12 mouse cellular contexts compared by ENCODE assay signal in genomic region chr1:44155287-44155686, GRCm38 (mm10). TPM values are rescaled to one million over a fixed set of nuclear protein-coding genes. Genes with fewer than 3 reads are reported as not detected.
A peak's percentile ranks its signal among the peaks of the same experiment; 100 is the strongest.
DNase-seq lines count a peak whose midpoint lies in the region; ATAC-seq and TF ChIP-seq lines count a peak whose summit lies in the region.
"Had no signal": no experiment of that assay in that cellular context is flagged by ENCODE, and none has a peak within 500 bp of the region (broad histone marks: within the 10 kb centered on the region; RNA-seq: fewer than 3 reads in every experiment).

No protein-coding gene starts in this region.

- no peak for ATAC-seq in forebrain, postnatal 0 days
- no peak for ATAC-seq in forebrain, embryonic 12.5 days (ENCODE audit: low FRiP score)
- 0 out of 2 replicates have a peak, but pooled peaks have one; percentile 23 for ATAC-seq in lung, postnatal 0 days

- DNase-seq in forebrain, postnatal 0 days, result no peak
- peak; percentile 38 for DNase-seq in lung, postnatal 0 days (ENCODE audit: low spot score)
- no peak for DNase-seq in lung, adult 2 months
- DNase-seq in T-cell, adult 2 months (ENCODE audit: low spot score), result peak; percentile 14
- DNase-seq in splenic B cell, adult 2 months (ENCODE audit: low read depth, low spot score), result peak; percentile 56
- DNase-seq in Muller cell, postnatal 12 days (ENCODE audit: inconsistent ontology term), result no peak
- no peak for DNase-seq in urinary bladder, postnatal 25 days (ENCODE audit: low spot score)
- DNase-seq: cerebellum, postnatal 36 days; gastrocnemius, postnatal 10 days had no signal

- no peaks in the 10 kb centered on the region for H3K9me3 ChIP-seq in forebrain, postnatal 0 days (ENCODE audit: low read length)
- no peaks in the 10 kb centered on the region for H3K9me3 ChIP-seq in forebrain, embryonic 12.5 days
- H3K9me3 ChIP-seq in lung, postnatal 0 days (ENCODE audit: low read length), result no peaks in the 10 kb centered on the region
- H3K9me3 ChIP-seq: limb, embryonic 12.5 days had no signal

- H3K4me3 ChIP-seq in forebrain, postnatal 0 days (ENCODE audit: low read depth, low read length), result no peak overlapping the region
- H3K4me3 ChIP-seq in forebrain, embryonic 12.5 days (replicated peaks), result no peak overlapping the region
- H3K4me3 ChIP-seq in lung, postnatal 0 days (ENCODE audit: low read depth, low read length), result no peak overlapping the region
- no peak overlapping the region for H3K4me3 ChIP-seq in lung, adult 2 months (replicated peaks; ENCODE audit: extremely low read depth, low read depth, low read length)
- H3K4me3 ChIP-seq: limb, embryonic 12.5 days had no signal

- peaks cover 27% of the 10 kb centered on the region for H3K36me3 ChIP-seq in forebrain, postnatal 0 days (ENCODE audit: insufficient read depth)
- H3K36me3 ChIP-seq in forebrain, embryonic 12.5 days (replicated peaks), result peaks cover 30% of the 10 kb centered on the region
- H3K36me3 ChIP-seq in lung, postnatal 0 days (ENCODE audit: insufficient read depth, low read length), result peaks cover 19% of the 10 kb centered on the region; the same call in 1 of the 2 replicates
- H3K36me3 ChIP-seq in splenic B cell, adult 2 months (ENCODE audit: control insufficient read depth, insufficient read depth, low read length, poor library complexity, severe bottlenecking), result peaks cover 5% of the 10 kb centered on the region; the same call in 1 of the 2 replicates

- 93% methylated on average over 4 of the region's 4 CpGs for WGBS in forebrain, postnatal 0 days
- WGBS in forebrain, embryonic 12.5 days, result 99% methylated on average over 4 of the region's 4 CpGs
- WGBS in lung, postnatal 0 days, result 93% methylated on average over 4 of the region's 4 CpGs
- WGBS in lung, adult 2 months, result 90% methylated on average over 4 of the region's 4 CpGs

- no peaks in the 10 kb centered on the region for H3K27me3 ChIP-seq in forebrain, postnatal 0 days (ENCODE audit: insufficient read depth, low read length)
- no peaks in the 10 kb centered on the region for H3K27me3 ChIP-seq in forebrain, embryonic 12.5 days
- H3K27me3 ChIP-seq in lung, postnatal 0 days (replicated peaks; ENCODE audit: insufficient read depth, low read length), result no peaks in the 10 kb centered on the region
- no peaks in the 10 kb centered on the region for H3K27me3 ChIP-seq in splenic B cell, adult 2 months (ENCODE audit: control insufficient read depth, insufficient read depth, low read length, poor library complexity, severe bottlenecking)
- H3K27me3 ChIP-seq: limb, embryonic 12.5 days had no signal

- peak; percentile 34 for TF ChIP-seq CTCF in forebrain, postnatal 0 days (IDR thresholded peaks at IDR 0.05; ENCODE audit: low read depth)
- TF ChIP-seq CTCF in lung, postnatal 0 days (IDR thresholded peaks at IDR 0.05), result peak; percentile 56
- TF ChIP-seq CTCF in lung, adult 2 months (IDR thresholded peaks at IDR 0.05; ENCODE audit: insufficient read depth, low read length), result no peak

- no peak for TF ChIP-seq EP300 in lung, postnatal 0 days (IDR thresholded peaks at IDR 0.05)

- H3K4me1 ChIP-seq in forebrain, postnatal 0 days (ENCODE audit: insufficient read depth), result no peaks in the 10 kb centered on the region
- no peaks in the 10 kb centered on the region for H3K4me1 ChIP-seq in forebrain, embryonic 12.5 days
- no peaks in the 10 kb centered on the region for H3K4me1 ChIP-seq in lung, postnatal 0 days (ENCODE audit: insufficient read depth, low read depth, low read length)
- no peaks in the 10 kb centered on the region for H3K4me1 ChIP-seq in lung, adult 2 months (ENCODE audit: control insufficient read depth, insufficient read depth, low read length)
- H3K4me1 ChIP-seq: limb, embryonic 12.5 days had no signal

- H3K4me2 ChIP-seq in forebrain, postnatal 0 days (ENCODE audit: low read depth), result no peak overlapping the region
- no peak overlapping the region for H3K4me2 ChIP-seq in forebrain, embryonic 12.5 days
- H3K4me2 ChIP-seq in lung, postnatal 0 days (replicated peaks; ENCODE audit: low read depth, low read length), result no peak overlapping the region
- H3K4me2 ChIP-seq: hindbrain, embryonic 14.5 days; limb, embryonic 12.5 days had no signal

- no peak overlapping the region for H3K9ac ChIP-seq in forebrain, postnatal 0 days
- no peak overlapping the region for H3K9ac ChIP-seq in forebrain, embryonic 12.5 days
- H3K9ac ChIP-seq in lung, postnatal 0 days (replicated peaks; ENCODE audit: low read depth), result no peak overlapping the region
- H3K9ac ChIP-seq: hindbrain, embryonic 14.5 days; limb, embryonic 12.5 days had no signal

- TF ChIP-seq POLR2A in lung, adult 2 months (IDR thresholded peaks at IDR 0.05; ENCODE audit: borderline replicate concordance, extremely low read depth, low read depth, low read length), result no peak

- no peak overlapping the region for H3K27ac ChIP-seq in forebrain, postnatal 0 days (ENCODE audit: low read depth, low read length)
- no peak overlapping the region for H3K27ac ChIP-seq in forebrain, embryonic 12.5 days
- no peak overlapping the region for H3K27ac ChIP-seq in lung, postnatal 0 days (ENCODE audit: low read length)
- H3K27ac ChIP-seq: hindbrain, embryonic 14.5 days; limb, embryonic 12.5 days had no signal

RNA-seq across cellular contexts. Expression of gene Ercc5, which starts 7.7 kb away (rescaled TPM):
- total RNA-seq in forebrain, postnatal 0 days (2014; rRNA removed), result 25.2 and 28.0 TPM in 2 replicates
- polyA plus RNA-seq in forebrain, postnatal 0 days (2015; fragmentation: Nextera tagmentation; extraction: Ambion mirVana), result 19.1 and 20.2 TPM in 2 replicates
- 44.5 and 45.0 TPM in 2 replicates for polyA plus RNA-seq in forebrain, embryonic 12.5 days (2016; fragmentation: Nextera tagmentation; extraction: Ambion mirVana)
- polyA plus RNA-seq in lung, postnatal 0 days (2015; fragmentation: Nextera tagmentation; extraction: Ambion mirVana), result 15.1 and 16.7 TPM in 2 replicates
- 4.7 and 5.5 TPM in 2 replicates for polyA plus RNA-seq in lung, adult 2 months (2012; rRNA removed)

RNA-seq across cellular contexts. Expression of gene Bivm, which starts 36.5 kb away (rescaled TPM):
- total RNA-seq in forebrain, postnatal 0 days (2014; rRNA removed), result 39.9 and 40.1 TPM in 2 replicates
- 16.9 and 22.5 TPM in 2 replicates for polyA plus RNA-seq in forebrain, postnatal 0 days (2015; fragmentation: Nextera tagmentation; extraction: Ambion mirVana)
- 29.2 and 29.3 TPM in 2 replicates for polyA plus RNA-seq in forebrain, embryonic 12.5 days (2016; fragmentation: Nextera tagmentation; extraction: Ambion mirVana)
- polyA plus RNA-seq in lung, postnatal 0 days (2015; fragmentation: Nextera tagmentation; extraction: Ambion mirVana), result 8.5 and 8.6 TPM in 2 replicates
- 4.6 and 6.2 TPM in 2 replicates for polyA plus RNA-seq in lung, adult 2 months (2012; rRNA removed)

RNA-seq across cellular contexts. Expression of gene Kdelc1, which starts 36.7 kb away (rescaled TPM):
- 10.5 and 10.6 TPM in 2 replicates for total RNA-seq in forebrain, postnatal 0 days (2014; rRNA removed)
- polyA plus RNA-seq in forebrain, postnatal 0 days (2015; fragmentation: Nextera tagmentation; extraction: Ambion mirVana), result 12.7 and 14.2 TPM in 2 replicates
- polyA plus RNA-seq in forebrain, embryonic 12.5 days (2016; fragmentation: Nextera tagmentation; extraction: Ambion mirVana), result 51.3 and 55.0 TPM in 2 replicates
- polyA plus RNA-seq in lung, postnatal 0 days (2015; fragmentation: Nextera tagmentation; extraction: Ambion mirVana), result 26.5 and 29.0 TPM in 2 replicates
- polyA plus RNA-seq in lung, adult 2 months (2012; rRNA removed), result 14.9 and 16.6 TPM in 2 replicates

RNA-seq across cellular contexts. Expression of gene Tex30, which starts 53.0 kb away (rescaled TPM):
- total RNA-seq in forebrain, postnatal 0 days (2014; rRNA removed), result 15.2 and 18.7 TPM in 2 replicates
- polyA plus RNA-seq in forebrain, postnatal 0 days (2015; fragmentation: Nextera tagmentation; extraction: Ambion mirVana), result 36.0 and 43.4 TPM in 2 replicates
- polyA plus RNA-seq in forebrain, embryonic 12.5 days (2016; fragmentation: Nextera tagmentation; extraction: Ambion mirVana), result 106 and 109 TPM in 2 replicates
- polyA plus RNA-seq in lung, postnatal 0 days (2015; fragmentation: Nextera tagmentation; extraction: Ambion mirVana), result 33.5 and 36.0 TPM in 2 replicates
- 3.7 and 5.0 TPM in 2 replicates for polyA plus RNA-seq in lung, adult 2 months (2012; rRNA removed)

Comparison
In these comparisons a context has a peak if more than half of its experiments do, and no peak if none do; other contexts are left out.
1. DNase-seq: peak in lung, postnatal 0 days (single experiment), T-cell, adult 2 months (single experiment) and splenic B cell, adult 2 months (single experiment); none in forebrain, postnatal 0 days (single experiment), lung, adult 2 months (single experiment), Muller cell, postnatal 12 days (single experiment) and urinary bladder, postnatal 25 days (single experiment).